Mouse (Mus musculus): ENCODE data around the gene Rnf38. TPM values are rescaled to one million over a fixed set of nuclear protein-coding genes. Genes with fewer than 3 reads are reported as not detected.

The Rnf38 gene
- polyA plus RNA-seq, 1 experiment from 2014 or later, result 60.3 TPM

GRCm38 (mm10) chr4:44106297-44106821 is 127.2 kb downstream of the Rnf38 start:
- Histone ChIP-seq H3K27ac (ENCODE audit: low read depth, low read length) (no peak overlapping the region), H3K27me3 (ENCODE audit: control insufficient read depth, insufficient read depth, low read length) (no peaks in the 10 kb centered on the region), H3K9me3 (ENCODE audit: control insufficient read depth, low read length) (no peaks in the 10 kb centered on the region), H3K4me2 (ENCODE audit: low read depth, low read length, severe bottlenecking) (peak overlapping the region; percentile 19), H3K4me1 (replicated peaks; ENCODE audit: control insufficient read depth, insufficient read depth, low read length) (no peaks in the 10 kb centered on the region), H3K4me3 (ENCODE audit: low read depth, low read length) (0 out of 2 replicates have a peak overlapping the region, but pooled peaks have one; percentile 9), H3K9ac (ENCODE audit: low read length) (no peak overlapping the region; the same call in 1 of the 2 replicates), H3K36me3 (ENCODE audit: control insufficient read depth, insufficient read depth, low read length) (no peaks in the 10 kb centered on the region)
- ATAC-seq (replicated peaks; ENCODE audit: low FRiP score) (no peak), DNase-seq (ENCODE audit: low spot score) (no peak)
- 32% methylated on average over 18 of the region's 18 CpGs for WGBS

- WGBS, result 59% methylated on average over 8 of the region's 8 CpGs
- Histone ChIP-seq H3K4me3 (ENCODE audit: low read depth, low read length) (no peak overlapping the region), H3K9me3 (ENCODE audit: control insufficient read depth, low read length) (no peaks in the 10 kb centered on the region), H3K4me2 (ENCODE audit: low read depth, low read length, severe bottlenecking) (no peak overlapping the region), H3K4me1 (replicated peaks; ENCODE audit: control insufficient read depth, insufficient read depth, low read length) (no peaks in the 10 kb centered on the region), H3K36me3 (ENCODE audit: control insufficient read depth, insufficient read depth, low read length) (no peaks in the 10 kb centered on the region), H3K9ac (ENCODE audit: low read length) (no peak overlapping the region), H3K27me3 (ENCODE audit: control insufficient read depth, insufficient read depth, low read length) (no peaks in the 10 kb centered on the region), H3K27ac (ENCODE audit: low read depth, low read length) (no peak overlapping the region)
- ATAC-seq (replicated peaks; ENCODE audit: low FRiP score), result no peak
- DNase-seq (ENCODE audit: low spot score), result no peak
These were observed 129.2 kb downstream of the Rnf38 start for GRCm38 (mm10) chr4:44104195-44104917.

DNA sequence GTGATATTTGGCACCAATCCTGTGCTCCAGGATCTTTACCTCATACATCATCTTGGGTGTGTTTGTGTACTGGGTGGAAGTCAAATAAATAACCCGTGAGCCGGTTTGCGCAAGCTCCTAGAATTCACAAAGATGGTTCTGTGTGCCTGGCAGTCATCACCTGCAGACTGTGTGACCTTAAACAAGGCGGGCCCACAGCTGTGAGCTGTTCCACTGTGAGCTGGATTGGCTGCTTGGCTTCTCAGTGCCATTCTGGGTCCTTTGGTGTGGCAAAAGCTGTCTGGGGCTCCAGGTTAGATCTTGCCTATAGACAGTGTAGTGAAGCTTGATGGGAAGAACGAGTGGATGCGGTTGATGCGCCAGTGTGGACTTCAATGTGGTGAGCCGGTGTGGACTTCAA is 130.0 kb downstream of the Rnf38 start:
- Histone ChIP-seq H3K9ac (ENCODE audit: low read length) (no peak overlapping the region), H3K4me2 (ENCODE audit: low read depth, low read length, severe bottlenecking) (no peak overlapping the region), H3K27ac (ENCODE audit: low read depth, low read length) (no peak overlapping the region), H3K4me3 (ENCODE audit: low read depth, low read length) (no peak overlapping the region), H3K27me3 (ENCODE audit: control insufficient read depth, insufficient read depth, low read length) (no peaks in the 10 kb centered on the region), H3K36me3 (ENCODE audit: control insufficient read depth, insufficient read depth, low read length) (no peaks in the 10 kb centered on the region), H3K4me1 (replicated peaks; ENCODE audit: control insufficient read depth, insufficient read depth, low read length) (no peaks in the 10 kb centered on the region), H3K9me3 (ENCODE audit: control insufficient read depth, low read length) (no peaks in the 10 kb centered on the region)
- ATAC-seq (replicated peaks; ENCODE audit: low FRiP score) (no peak), DNase-seq (ENCODE audit: low spot score) (no peak)
- WGBS, result 89% methylated on average over 8 of the region's 8 CpGs

- Histone ChIP-seq H3K4me1 (replicated peaks; ENCODE audit: control insufficient read depth, insufficient read depth, low read length) (no peaks in the 10 kb centered on the region), H3K4me2 (ENCODE audit: low read depth, low read length, severe bottlenecking) (no peak overlapping the region), H3K36me3 (ENCODE audit: control insufficient read depth, insufficient read depth, low read length) (no peaks in the 10 kb centered on the region), H3K27ac (ENCODE audit: low read depth, low read length) (no peak overlapping the region), H3K9me3 (ENCODE audit: control insufficient read depth, low read length) (no peaks in the 10 kb centered on the region), H3K4me3 (ENCODE audit: low read depth, low read length) (no peak overlapping the region), H3K27me3 (ENCODE audit: control insufficient read depth, insufficient read depth, low read length) (no peaks in the 10 kb centered on the region), H3K9ac (ENCODE audit: low read length) (no peak overlapping the region)
- DNase-seq (ENCODE audit: low spot score) (no peak), ATAC-seq (replicated peaks; ENCODE audit: low FRiP score) (no peak)
- 62% methylated on average over 11 of the region's 11 CpGs for WGBS
These were observed 135.8 kb downstream of the Rnf38 start for GRCm38 (mm10) chr4:44097576-44098335.

DNA sequence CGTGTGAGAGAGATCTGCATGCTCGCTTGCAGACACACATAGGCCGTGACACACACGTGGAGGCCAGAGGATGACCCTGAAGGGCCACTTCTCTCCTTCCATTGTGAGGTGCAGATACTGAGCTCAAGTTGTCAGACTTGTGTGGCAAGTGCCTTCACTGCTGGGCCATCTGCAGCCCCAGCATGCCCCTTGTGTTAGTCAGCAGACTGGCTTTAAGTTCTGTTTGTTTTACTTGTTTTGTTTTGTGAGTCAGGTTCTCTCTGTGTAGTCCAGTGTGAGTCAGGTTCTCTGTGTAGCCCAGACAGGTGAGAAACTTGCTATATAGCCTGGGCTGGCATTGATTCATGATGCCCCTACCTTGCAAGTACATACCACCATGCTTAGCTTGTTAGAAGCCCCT is 139.1 kb downstream of the Rnf38 start:
- Histone ChIP-seq H3K9ac (ENCODE audit: low read length) (no peak overlapping the region), H3K4me1 (replicated peaks; ENCODE audit: control insufficient read depth, insufficient read depth, low read length) (no peaks in the 10 kb centered on the region), H3K27me3 (ENCODE audit: control insufficient read depth, insufficient read depth, low read length) (no peaks in the 10 kb centered on the region), H3K9me3 (ENCODE audit: control insufficient read depth, low read length) (no peaks in the 10 kb centered on the region), H3K36me3 (ENCODE audit: control insufficient read depth, insufficient read depth, low read length) (no peaks in the 10 kb centered on the region), H3K4me3 (ENCODE audit: low read depth, low read length) (no peak overlapping the region), H3K4me2 (ENCODE audit: low read depth, low read length, severe bottlenecking) (no peak overlapping the region), H3K27ac (ENCODE audit: low read depth, low read length) (no peak overlapping the region)
- ATAC-seq (replicated peaks; ENCODE audit: low FRiP score), result no peak
- 80% methylated on average over 4 of the region's 4 CpGs for WGBS
- DNase-seq (ENCODE audit: low spot score), result no peak

GRCm38 (mm10) chr4:44092359-44092758 is 141.2 kb downstream of the Rnf38 start:
- Histone ChIP-seq H3K9me3 (ENCODE audit: control insufficient read depth, low read length) (no peaks in the 10 kb centered on the region), H3K27ac (ENCODE audit: low read depth, low read length) (no peak overlapping the region), H3K4me1 (replicated peaks; ENCODE audit: control insufficient read depth, insufficient read depth, low read length) (no peaks in the 10 kb centered on the region), H3K36me3 (ENCODE audit: control insufficient read depth, insufficient read depth, low read length) (no peaks in the 10 kb centered on the region), H3K4me2 (ENCODE audit: low read depth, low read length, severe bottlenecking) (no peak overlapping the region), H3K27me3 (ENCODE audit: control insufficient read depth, insufficient read depth, low read length) (no peaks in the 10 kb centered on the region), H3K9ac (ENCODE audit: low read length) (no peak overlapping the region), H3K4me3 (ENCODE audit: low read depth, low read length) (no peak overlapping the region)
- 84% methylated on average over 11 of the region's 11 CpGs for WGBS
- ATAC-seq (replicated peaks; ENCODE audit: low FRiP score), result no peak
- DNase-seq (ENCODE audit: low spot score), result no peak

GRCm38 (mm10) chr4:44085566-44085965 is 148.0 kb downstream of the Rnf38 start:
- DNase-seq (ENCODE audit: low spot score) (no peak), ATAC-seq (replicated peaks; ENCODE audit: low FRiP score) (no peak)
- H3K9ac ChIP-seq (ENCODE audit: low read length), result no peak overlapping the region
- no peaks in the 10 kb centered on the region for H3K4me1 ChIP-seq (replicated peaks; ENCODE audit: control insufficient read depth, insufficient read depth, low read length)
- H3K4me3 ChIP-seq (ENCODE audit: low read depth, low read length), result no peak overlapping the region
- H3K27ac ChIP-seq (ENCODE audit: low read depth, low read length), result no peak overlapping the region
- no peaks in the 10 kb centered on the region for H3K9me3 ChIP-seq (ENCODE audit: control insufficient read depth, low read length)
- no peak overlapping the region for H3K4me2 ChIP-seq (ENCODE audit: low read depth, low read length, severe bottlenecking)
- 93% methylated on average over 3 of the region's 3 CpGs for WGBS
- no peaks in the 10 kb centered on the region for H3K36me3 ChIP-seq (ENCODE audit: control insufficient read depth, insufficient read depth, low read length)
- H3K27me3 ChIP-seq (ENCODE audit: control insufficient read depth, insufficient read depth, low read length), result no peaks in the 10 kb centered on the region

DNA sequence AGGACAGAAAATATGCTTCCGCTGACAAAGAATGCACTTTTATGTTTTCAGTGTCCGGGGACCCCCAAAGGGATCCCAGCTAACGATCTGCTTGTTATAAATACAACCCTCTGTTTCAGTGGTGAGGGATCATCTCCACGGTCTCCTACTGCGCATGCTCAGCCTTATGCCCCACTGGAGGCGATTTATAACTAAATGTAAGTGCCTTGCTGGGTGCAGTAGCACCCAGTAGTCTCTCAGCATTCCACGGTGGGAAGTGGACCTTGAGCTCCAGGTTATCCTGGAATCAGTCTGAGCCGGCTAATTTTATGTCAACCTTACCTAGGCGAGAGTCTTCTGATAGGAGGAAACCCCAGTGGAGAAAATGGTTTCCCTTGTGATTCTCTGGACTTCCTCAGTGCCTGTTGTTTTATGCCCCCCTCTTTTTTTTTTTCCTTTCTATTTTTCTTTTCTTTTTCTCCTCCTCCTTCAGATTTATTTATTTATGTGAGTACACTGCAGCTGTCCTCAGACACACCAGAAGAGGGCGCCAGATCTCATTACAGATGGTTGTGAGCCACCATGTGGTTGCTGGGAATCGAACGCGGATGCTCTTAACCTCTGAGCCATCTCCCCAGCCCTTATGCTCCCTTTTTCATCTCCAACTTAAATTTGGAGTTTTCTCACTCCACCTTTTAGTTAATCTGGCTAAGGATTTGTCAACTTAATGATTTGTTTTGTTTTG is 148.8 kb downstream of the Rnf38 start:
- Histone ChIP-seq H3K27me3 (ENCODE audit: control insufficient read depth, insufficient read depth, low read length) (no peaks in the 10 kb centered on the region), H3K4me2 (ENCODE audit: low read depth, low read length, severe bottlenecking) (no peak overlapping the region), H3K4me1 (replicated peaks; ENCODE audit: control insufficient read depth, insufficient read depth, low read length) (no peaks in the 10 kb centered on the region), H3K27ac (ENCODE audit: low read depth, low read length) (no peak overlapping the region), H3K9me3 (ENCODE audit: control insufficient read depth, low read length) (no peaks in the 10 kb centered on the region), H3K9ac (ENCODE audit: low read length) (no peak overlapping the region), H3K4me3 (ENCODE audit: low read depth, low read length) (no peak overlapping the region), H3K36me3 (ENCODE audit: control insufficient read depth, insufficient read depth, low read length) (no peaks in the 10 kb centered on the region)
- ATAC-seq (replicated peaks; ENCODE audit: low FRiP score) (no peak), DNase-seq (ENCODE audit: low spot score) (no peak)
- WGBS, result 82% methylated on average over 13 of the region's 13 CpGs
